8 mouse cellular contexts compared by ENCODE assay signal in genomic region chr2:27411688-27412174, GRCm38 (mm10). TPM values are rescaled to one million over a fixed set of nuclear protein-coding genes. Genes with fewer than 3 reads are reported as not detected.
DNase-seq lines count a peak whose midpoint lies in the region; ATAC-seq lines count a peak whose summit lies in the region.

No protein-coding gene starts in this region.

- H3K9me3 ChIP-seq in stomach, embryonic 15.5 days: no peaks in the 10 kb centered on the region

- peak overlapping the region; percentile 39 for H3K4me2 ChIP-seq in stomach, embryonic 15.5 days

- no peak overlapping the region for H3K9ac ChIP-seq in stomach, embryonic 15.5 days

- no peaks in the 10 kb centered on the region for H3K27me3 ChIP-seq in stomach, embryonic 15.5 days (replicated peaks)

- H3K4me3 ChIP-seq in macrophage (ENCODE audit: inconsistent target): no peak overlapping the region
- no peak overlapping the region for H3K4me3 ChIP-seq in stomach, embryonic 15.5 days (replicated peaks)

- H3K27ac ChIP-seq in macrophage: peak overlapping the region; percentile 28
- peak overlapping the region; percentile 83 for H3K27ac ChIP-seq in stomach, embryonic 15.5 days

- H3K79me2 ChIP-seq in macrophage (ENCODE audit: inconsistent target): peaks cover 100% of the 10 kb centered on the region; the same call in 1 of the 2 replicates

- ATAC-seq in granulocyte monocyte progenitor cell, adult 5-6 weeks (replicated peaks; ENCODE audit: poor library complexity, severe bottlenecking): peak; percentile 84
- ATAC-seq in stomach, embryonic 15.5 days (ENCODE audit: insufficient read depth, low FRiP score, low read depth): peak; percentile 37; the same call in 1 of the 2 replicates

- DNase-seq in adrenal gland, postnatal 14 days: peak; percentile 34
- DNase-seq in adrenal gland, adult 8-10 months: no peak
- DNase-seq in kidney, postnatal 14 days: peak; percentile 67
- DNase-seq in T-cell, adult 2 months (ENCODE audit: low spot score): no peak
- no peak for DNase-seq in urinary bladder, postnatal 25 days (ENCODE audit: low spot score)

- H3K36me3 ChIP-seq in macrophage (ENCODE audit: inconsistent target): no peaks in the 10 kb centered on the region
- no peaks in the 10 kb centered on the region for H3K36me3 ChIP-seq in stomach, embryonic 15.5 days

- WGBS in macrophage (ENCODE audit: missing documents): 23% methylated on average over 8 of the region's 8 CpGs
- WGBS in stomach, embryonic 15.5 days: 11% methylated on average over 8 of the region's 8 CpGs

- peaks cover 64% of the 10 kb centered on the region for H3K4me1 ChIP-seq in stomach, embryonic 15.5 days

RNA-seq across cellular contexts. Expression of gene Vav2, which starts 15.1 kb away (rescaled TPM):
- total RNA-seq in adrenal gland, postnatal 14 days (2021): 21.7 and 28.3 TPM in 2 replicates
- total RNA-seq in adrenal gland, adult 8-10 months (2022): 10 to 100 TPM; 23.4 to 55.4 (median 39.0) TPM
- 6.3 and 14.9 TPM in 2 replicates for total RNA-seq in granulocyte monocyte progenitor cell, adult 5-6 weeks (2014; fragmentation: Nextera tagmentation)
- 6.9 and 7.2 TPM in 2 replicates for total RNA-seq in granulocyte monocyte progenitor cell, adult 5-6 weeks (2017)
- 100 to 1,000 TPM in 16 of 26 experiments, 10 to 100 TPM in 10; 23.1 to 149 (median 116) TPM for total RNA-seq in macrophage (2018; cell fraction: chromatin; rRNA removed)
- 10 to 100 TPM; 20.9 to 53.1 (median 35.9) TPM for total RNA-seq in macrophage (2018; cell fraction: cytosol; rRNA removed)
- total RNA-seq in macrophage (2018; cell fraction: nucleus; rRNA removed): 100 to 1,000 TPM in 1 of 26 experiments, 10 to 100 TPM in 25; 20.9 to 101 (median 75.0) TPM
- polyA plus RNA-seq in macrophage (2018): 18.3 to 31.2 TPM (median 24.0 TPM) in 3 replicates
- polyA plus RNA-seq in stomach, embryonic 15.5 days (2015; fragmentation: Nextera tagmentation; extraction: Ambion mirVana): 7.0 and 7.8 TPM in 2 replicates

RNA-seq across cellular contexts. Expression of gene Brd3os, which starts 30.4 kb away (rescaled TPM):
- total RNA-seq in adrenal gland, postnatal 14 days (2021): 5.0 and 7.9 TPM in 2 replicates
- 10 to 100 TPM in 3 of 4 experiments, 1 to 10 TPM in 1; 9.3 to 21.5 (median 15.3) TPM for total RNA-seq in adrenal gland, adult 8-10 months (2022)
- total RNA-seq in granulocyte monocyte progenitor cell, adult 5-6 weeks (2014; fragmentation: Nextera tagmentation): 0.77 and 2.9 TPM in 2 replicates
- not detected in 2 replicates for total RNA-seq in granulocyte monocyte progenitor cell, adult 5-6 weeks (2017)
- total RNA-seq in macrophage (2018; cell fraction: chromatin; rRNA removed): 1 to 10 TPM in 4 of 26 experiments, under 1 TPM in 6, not detected in 16; 0.37 to 2.0 (median 0.86) TPM
- total RNA-seq in macrophage (2018; cell fraction: cytosol; rRNA removed): 1 to 10 TPM in 10 of 26 experiments, under 1 TPM in 16; 0.29 to 1.6 (median 0.92) TPM
- total RNA-seq in macrophage (2018; cell fraction: nucleus; rRNA removed): 1 to 10 TPM in 5 of 26 experiments, under 1 TPM in 14, not detected in 7; 0.29 to 2.3 (median 0.63) TPM
- polyA plus RNA-seq in macrophage (2018): 0.59 to 1.1 TPM (median 0.90 TPM) in 3 replicates
- 7.1 and 7.2 TPM in 2 replicates for polyA plus RNA-seq in stomach, embryonic 15.5 days (2015; fragmentation: Nextera tagmentation; extraction: Ambion mirVana)

Comparison
In these comparisons a context has a peak if more than half of its experiments do, and no peak if none do; other contexts are left out.
1. DNase-seq: peak in adrenal gland, postnatal 14 days (single experiment) and kidney, postnatal 14 days (single experiment); none in adrenal gland, adult 8-10 months (single experiment), T-cell, adult 2 months (single experiment) and urinary bladder, postnatal 25 days (single experiment).